Mouse (Mus musculus) liver, adult 2 months (tissue): ENCODE data around the gene Kprp.

Experiments used
- CTCF ChIP-seq: fragments of 200-500 bp; IDR thresholded peaks from 2 replicates; pipeline ENCODE4 v1.5.1; 2011; ENCODE audit warnings: low read depth, low read length, control low read depth
- POLR2A ChIP-seq: fragments of 200-500 bp; IDR thresholded peaks from 2 replicates; pipeline ENCODE4 v1.6.1; 2011; ENCODE audit warnings: low read length, control low read depth; ENCODE audit not compliant: insufficient read depth; ENCODE audit errors: extremely low read depth

GRCm38 (mm10) chr3:92778799-92779198 lies 48.2 kb downstream of the Kprp start, which contains the start of gene Lce1i:
- TF ChIP-seq CTCF (no peak), POLR2A (no peak)
